Mouse (Mus musculus) liver, adult 2 months (tissue): ENCODE measurements around the gene Rdh9.

Source experiments
- CTCF ChIP-seq: fragments of 200-500 bp; IDR thresholded peaks from 2 replicates; pipeline ENCODE4 v1.5.1; 2011; ENCODE audit warnings: low read depth, low read length, control low read depth
- POLR2A ChIP-seq: fragments of 200-500 bp; IDR thresholded peaks from 2 replicates; pipeline ENCODE4 v1.6.1; 2011; ENCODE audit warnings: low read length, control low read depth; ENCODE audit not compliant: insufficient read depth; ENCODE audit errors: extremely low read depth

DNA sequence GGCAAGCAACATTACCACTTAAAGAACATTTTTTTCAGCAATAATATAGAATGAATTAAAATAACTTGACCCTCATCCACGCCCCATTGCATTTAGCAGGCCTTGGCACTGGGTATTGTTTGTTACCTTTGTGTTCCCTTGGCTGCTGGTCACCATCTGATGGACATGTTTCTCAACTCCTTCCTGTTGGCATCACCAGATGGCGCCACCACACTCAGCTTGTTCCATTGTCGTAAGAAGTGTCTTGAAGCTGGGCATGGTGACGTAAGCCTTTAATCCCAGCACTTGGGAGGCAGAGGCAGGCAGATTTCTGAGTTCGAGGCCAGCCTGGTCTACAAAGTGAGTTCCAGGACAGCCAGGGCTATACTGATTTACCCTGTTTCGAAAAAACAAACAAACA, 49.2 kb downstream of the Rdh9 start:
- TF ChIP-seq CTCF (peak; percentile 61; the same call in 1 of the 2 replicates), POLR2A (no peak)
